Mouse (Mus musculus) olfactory bulb, adult 2 months (tissue): ENCODE data around the gene Dpm3.

ENCODE experiments used
- CTCF ChIP-seq: fragments of 200-500 bp; IDR thresholded peaks from 2 replicates; pipeline ENCODE4 v1.5.1; 2012; ENCODE audit warnings: low read depth, mild to moderate bottlenecking, low read length, moderate library complexity; ENCODE audit not compliant: insufficient read depth
- POLR2A ChIP-seq: fragments of 200-500 bp; IDR thresholded peaks from 2 replicates; pipeline ENCODE4 v1.6.1; 2012; ENCODE audit warnings: mild to moderate bottlenecking, low read depth, low read length, moderate library complexity; ENCODE audit not compliant: insufficient read depth

GRCm38 (mm10) chr3:89293247-89293918 lies 34.2 kb downstream of the Dpm3 start:
- TF ChIP-seq CTCF (no peak), POLR2A (no peak)
